Mouse (Mus musculus) CD4-positive, CD25-positive, alpha-beta regulatory T cell, adult 2 months (primary cell): ENCODE data around the gene Fmnl2.
A peak's percentile ranks its signal among the peaks of the same experiment; 100 is the strongest.

Experiments
- DNase-seq: peaks from one replicate; pipeline ENCODE4 v3.0.0-alpha.2; 2012; ENCODE audit warnings: low read depth, low spot score

Fmnl2 gene

GRCm38 (mm10) chr2:52864635-52865034 lies 7.0 kb downstream of the Fmnl2 start:
- no peak for DNase-seq

GRCm38 (mm10) chr2:52866151-52866550 lies 8.5 kb downstream of the Fmnl2 start:
- DNase-seq = no peak

- no peak for DNase-seq
These were observed 10.1 kb downstream of the Fmnl2 start for GRCm38 (mm10) chr2:52867781-52868180.

- DNase-seq = no peak
These were observed 10.5 kb downstream of the Fmnl2 start for GRCm38 (mm10) chr2:52868181-52868580.

- no peak for DNase-seq
These were observed 15.0 kb downstream of the Fmnl2 start for GRCm38 (mm10) chr2:52872636-52873035.

- DNase-seq = no peak
These were observed 15.8 kb downstream of the Fmnl2 start for GRCm38 (mm10) chr2:52873276-52874063.

- DNase-seq = no peak
These were observed 17.1 kb downstream of the Fmnl2 start for GRCm38 (mm10) chr2:52874721-52875120.

GRCm38 (mm10) chr2:52875801-52876200 lies 18.1 kb downstream of the Fmnl2 start:
- no peak for DNase-seq

GRCm38 (mm10) chr2:52883401-52883800 lies 25.7 kb downstream of the Fmnl2 start:
- DNase-seq = no peak

- DNase-seq = no peak
These were observed 26.4 kb downstream of the Fmnl2 start for GRCm38 (mm10) chr2:52884082-52884481.

- no peak for DNase-seq
These were observed 27.4 kb downstream of the Fmnl2 start for GRCm38 (mm10) chr2:52885071-52885470.

GRCm38 (mm10) chr2:52887281-52887680 lies 29.6 kb downstream of the Fmnl2 start:
- no peak for DNase-seq

GRCm38 (mm10) chr2:52891115-52891514 lies 33.5 kb downstream of the Fmnl2 start:
- DNase-seq = peak; percentile 3

- no peak for DNase-seq
These were observed 34.1 kb downstream of the Fmnl2 start for GRCm38 (mm10) chr2:52891744-52892143.

- DNase-seq = no peak
These were observed 37.4 kb downstream of the Fmnl2 start for GRCm38 (mm10) chr2:52894983-52895621.

- DNase-seq = no peak
These were observed 39.3 kb downstream of the Fmnl2 start for GRCm38 (mm10) chr2:52896995-52897394.

- no peak for DNase-seq
These were observed 43.1 kb downstream of the Fmnl2 start for GRCm38 (mm10) chr2:52900780-52901179.

GRCm38 (mm10) chr2:52901300-52902013 lies 43.8 kb downstream of the Fmnl2 start:
- DNase-seq = no peak

- DNase-seq = no peak
These were observed 44.8 kb downstream of the Fmnl2 start for GRCm38 (mm10) chr2:52902456-52902855.

- no peak for DNase-seq
These were observed 45.7 kb downstream of the Fmnl2 start for GRCm38 (mm10) chr2:52903228-52903963.

GRCm38 (mm10) chr2:52904526-52904925 lies 46.9 kb downstream of the Fmnl2 start:
- DNase-seq = no peak

- no peak for DNase-seq
These were observed 55.7 kb downstream of the Fmnl2 start for GRCm38 (mm10) chr2:52913311-52913710.
